Mouse (Mus musculus) ES-Bruce4 (cell line): ENCODE results near the gene Gpr39.

Source experiments
- CTCF ChIP-seq: IDR thresholded peaks from one replicate; pipeline ENCODE4 v1.8.1; 2011; ENCODE audit warnings: low read depth, low read length
- POLR2A ChIP-seq: IDR thresholded peaks from one replicate; pipeline ENCODE4 v1.8.1; 2011; ENCODE audit warnings: low read length; ENCODE audit not compliant: insufficient read depth

DNA sequence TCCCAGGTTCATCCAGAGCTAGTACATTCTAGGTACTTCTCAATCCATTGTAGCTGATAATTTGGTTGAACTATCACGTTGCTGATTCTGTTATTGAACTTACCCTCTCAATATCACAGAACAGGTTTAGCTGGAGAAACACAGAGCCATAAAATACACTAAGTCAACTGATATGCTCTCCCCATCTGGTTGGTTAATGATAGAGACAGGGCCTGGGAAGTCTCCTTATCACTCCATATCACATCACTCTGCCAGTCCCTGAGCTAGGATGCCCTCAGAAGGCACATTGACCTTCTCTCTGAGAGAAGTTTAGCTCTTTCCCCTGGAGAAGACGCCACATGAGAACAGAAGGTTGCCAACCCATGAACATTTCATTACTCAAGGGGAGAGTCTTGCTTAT, 14.7 kb upstream of the Gpr39 start:
- no peak for TF ChIP-seq POLR2A
- no peak for TF ChIP-seq CTCF
